Mouse (Mus musculus) right cerebral cortex, postnatal 14 days (tissue): ENCODE measurements at regions not wholly inside any gene's neighbourhood (a gene's known extent, or its start where the extent isn't known, plus 50 kb on each side); places are given as distances from the start of the nearest gene placed in this dataset.

ENCODE experiments used
- DNase-seq: peaks from one replicate; pipeline ENCODE4 v3.0.0; 2022

- DNase-seq = no peak
These were observed 57.4 kb downstream of the Gm21962 start for GRCm38 (mm10) chr3:137728689-137729088.

DNA sequence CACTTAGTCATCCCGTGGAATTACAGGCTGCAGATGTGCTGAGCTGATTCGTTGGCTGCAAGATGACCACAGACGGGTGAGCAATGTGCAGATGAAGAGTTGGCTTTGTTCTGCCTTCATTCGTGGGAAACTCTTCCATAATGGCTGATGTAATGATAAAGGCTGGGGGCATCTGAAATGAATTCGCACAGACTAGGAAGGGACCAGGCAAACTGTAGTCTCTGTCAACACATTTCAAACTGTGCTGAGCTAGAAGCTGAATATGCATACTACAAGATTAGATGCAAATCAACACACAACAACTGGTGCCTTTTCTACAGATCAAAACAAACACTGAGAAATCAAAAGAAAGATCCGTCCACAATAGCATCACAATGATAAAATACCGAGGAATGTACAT, 58.1 kb downstream of the Gm21962 start:
- DNase-seq = no peak

GRCm38 (mm10) chr3:137737222-137737800, 66.0 kb downstream of the Gm21962 start:
- no peak for DNase-seq

DNA sequence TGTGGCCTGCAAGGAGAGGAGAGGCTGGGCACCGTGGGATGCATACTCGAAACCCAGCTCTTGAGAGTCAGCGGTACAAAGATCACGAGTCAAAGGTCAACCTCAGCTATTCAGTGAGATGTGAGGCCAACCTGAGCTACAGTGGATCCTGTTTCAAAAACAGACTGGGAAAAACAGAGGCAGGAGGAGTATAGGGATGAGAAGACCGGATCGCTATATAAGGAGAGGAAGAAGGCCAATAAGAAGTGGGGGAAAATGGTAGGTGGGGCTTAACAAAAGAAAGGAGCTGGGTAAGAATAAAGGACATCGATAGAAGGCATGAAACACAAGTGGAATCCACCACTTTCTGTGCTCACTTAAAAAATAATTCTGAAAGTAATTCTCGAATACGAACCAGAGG, 70.2 kb downstream of the Gm21962 start:
- DNase-seq = no peak

- DNase-seq = no peak
These were observed 70.8 kb downstream of the Gm21962 start for GRCm38 (mm10) chr3:137742119-137742518.

DNA sequence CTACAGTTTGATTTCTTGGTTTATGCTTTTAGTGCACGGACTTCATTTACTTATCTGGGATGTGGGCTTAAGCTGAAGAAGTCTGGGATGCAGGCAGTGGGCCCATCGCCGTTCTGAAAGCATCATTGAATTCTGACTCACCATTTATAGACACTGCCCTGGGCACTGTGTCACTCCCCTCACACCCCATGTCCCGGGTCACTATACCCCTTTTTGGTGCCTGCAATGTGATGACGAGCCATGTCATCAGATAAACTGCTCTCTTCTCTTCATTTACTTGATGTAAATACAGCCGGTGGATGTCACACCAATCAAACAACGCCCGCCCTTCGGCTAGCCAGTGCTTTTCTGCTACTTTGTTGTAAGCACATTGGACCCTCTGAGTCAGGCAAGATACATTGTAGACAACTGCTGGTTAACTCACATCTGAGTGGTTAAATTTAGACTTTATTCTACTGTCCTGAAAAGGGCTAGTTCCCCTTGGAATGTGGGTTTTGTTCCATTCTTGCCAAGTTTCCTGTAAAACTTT, 80.5 kb downstream of the Gm21962 start:
- no peak for DNase-seq

- DNase-seq = peak; percentile 91
These were observed 81.3 kb downstream of the Gm21962 start for GRCm38 (mm10) chr3:137752447-137753256.

GRCm38 (mm10) chr3:137753257-137753654, 81.9 kb downstream of the Gm21962 start:
- no peak for DNase-seq

- DNase-seq = no peak
These were observed 84.1 kb downstream of the Gm21962 start for GRCm38 (mm10) chr3:137755391-137755790.

DNA sequence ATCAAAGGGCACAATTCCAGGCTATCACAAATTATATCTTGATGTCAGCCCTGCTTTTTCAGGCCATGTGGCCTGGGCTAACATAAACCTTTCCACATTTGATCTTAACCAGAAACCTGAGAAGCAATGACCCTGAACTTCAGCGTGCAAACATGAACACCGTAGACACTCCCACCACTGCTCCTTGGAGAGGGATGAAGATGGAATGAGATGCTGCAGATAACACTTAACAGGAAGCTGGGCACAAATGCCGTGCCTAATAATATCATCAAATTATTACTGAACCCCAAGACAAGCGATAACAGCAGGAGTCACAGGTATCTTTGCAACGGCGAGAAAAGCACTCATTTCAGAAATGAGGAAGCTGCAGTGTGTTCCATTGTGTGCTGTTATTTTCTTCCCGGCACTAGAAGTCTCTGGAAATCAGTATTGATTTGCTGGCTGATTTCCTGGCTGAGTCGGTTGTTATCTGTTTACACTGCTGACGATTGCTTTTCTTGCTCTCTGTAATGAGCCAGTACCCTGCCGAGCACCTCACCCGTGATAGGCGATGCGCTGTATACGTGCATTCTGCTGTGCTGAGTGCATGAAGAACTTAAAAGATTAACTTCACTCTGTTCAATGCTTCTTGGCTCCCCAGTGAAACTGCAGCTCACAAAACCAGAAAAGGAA, 91.0 kb downstream of the Gm21962 start:
- DNase-seq = no peak

DNA sequence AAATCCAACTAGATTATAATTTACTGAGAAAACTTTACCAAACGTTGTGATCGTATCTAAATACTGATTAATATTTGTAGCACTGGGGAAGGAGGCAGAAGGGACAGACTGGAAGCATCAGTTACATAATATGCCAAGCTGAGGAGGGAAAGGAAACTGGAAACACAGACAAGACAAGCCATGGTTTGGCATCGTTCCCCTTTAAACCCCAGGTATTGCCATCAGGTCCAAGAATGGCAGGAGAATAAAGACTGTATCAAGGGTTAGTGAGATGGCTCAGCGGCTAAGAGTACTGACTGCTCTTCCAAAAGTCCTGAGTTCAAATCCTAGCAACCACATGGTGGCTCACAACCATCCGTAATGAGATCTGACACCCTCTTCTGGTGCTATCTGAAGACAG, 92.1 kb downstream of the Gm21962 start:
- no peak for DNase-seq

- no peak for DNase-seq
These were observed 95.7 kb upstream of the H2afz start for GRCm38 (mm10) chr3:137768627-137769026.

- DNase-seq = no peak
These were observed 89.0 kb upstream of the H2afz start for GRCm38 (mm10) chr3:137775076-137775849.

GRCm38 (mm10) chr3:137778113-137778512, 86.2 kb upstream of the H2afz start:
- peak; percentile 14 for DNase-seq

DNA sequence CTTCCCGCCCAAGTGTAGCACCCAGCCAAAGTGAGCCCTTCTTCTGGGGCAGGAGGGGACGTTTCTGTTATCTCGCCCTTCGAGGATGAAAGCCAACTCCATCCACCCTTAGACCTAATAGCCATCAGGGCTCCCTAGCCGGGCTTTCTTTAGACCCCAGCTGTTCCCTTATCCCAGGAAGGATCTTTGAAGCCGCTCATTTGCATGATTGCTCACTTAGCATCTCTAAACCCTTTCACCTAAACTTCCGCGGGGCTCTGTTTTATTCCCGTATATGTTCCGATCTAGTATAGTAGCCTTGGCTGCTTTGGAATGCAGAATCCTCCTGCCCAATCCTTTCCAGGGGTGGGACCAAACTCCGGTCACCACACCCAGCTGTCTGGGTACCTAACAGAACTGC, 84.3 kb upstream of the H2afz start:
- DNase-seq = no peak

GRCm38 (mm10) chr3:137782836-137783235, 81.5 kb upstream of the H2afz start:
- DNase-seq = no peak

DNA sequence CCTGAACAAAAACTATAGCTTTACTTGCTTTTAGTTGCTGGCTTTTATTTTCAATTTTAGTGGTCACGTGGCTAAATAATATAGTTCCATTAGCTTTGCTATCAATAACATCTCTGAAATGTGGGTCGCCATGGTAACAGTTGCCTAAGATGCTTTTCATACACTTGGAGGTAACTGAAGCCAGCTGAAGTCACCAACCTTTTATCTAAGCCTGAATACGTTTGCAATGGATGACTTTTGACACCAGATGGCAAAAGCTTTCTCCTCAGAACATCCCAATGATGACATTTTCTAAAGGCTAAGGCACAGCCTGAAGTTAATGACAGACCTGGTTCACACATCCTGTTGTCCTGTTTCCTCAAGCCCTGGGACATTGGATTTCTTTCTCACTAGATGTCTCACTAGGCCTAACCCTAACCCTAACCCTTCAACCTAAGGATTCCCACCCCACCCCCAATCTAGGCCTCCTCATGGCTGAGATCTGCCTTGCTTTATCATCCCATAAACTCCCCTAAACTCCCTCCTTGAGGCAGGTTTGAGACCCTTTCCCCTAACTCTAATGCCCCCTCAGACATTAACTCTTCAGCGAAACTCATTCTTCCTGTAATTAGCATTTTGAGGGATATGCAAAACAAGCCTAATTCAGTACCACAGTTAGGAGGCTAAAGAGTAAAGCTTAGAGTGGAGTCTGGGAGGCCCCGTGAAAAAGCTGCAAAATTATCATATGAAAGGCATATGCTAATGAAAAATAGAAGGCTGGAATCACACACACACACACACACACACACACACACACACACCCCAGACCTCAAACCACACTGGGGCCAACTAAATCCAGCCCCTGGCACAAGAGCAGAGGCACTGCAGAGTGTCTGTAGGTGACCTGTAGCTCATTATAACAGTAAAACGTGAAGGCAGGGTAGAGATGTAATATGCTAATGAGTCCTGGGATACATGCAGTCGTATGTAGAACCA, 80.1 kb upstream of the H2afz start:
- no peak for DNase-seq

- no peak for DNase-seq
These were observed 79.1 kb upstream of the H2afz start for GRCm38 (mm10) chr3:137785224-137785623.

DNA sequence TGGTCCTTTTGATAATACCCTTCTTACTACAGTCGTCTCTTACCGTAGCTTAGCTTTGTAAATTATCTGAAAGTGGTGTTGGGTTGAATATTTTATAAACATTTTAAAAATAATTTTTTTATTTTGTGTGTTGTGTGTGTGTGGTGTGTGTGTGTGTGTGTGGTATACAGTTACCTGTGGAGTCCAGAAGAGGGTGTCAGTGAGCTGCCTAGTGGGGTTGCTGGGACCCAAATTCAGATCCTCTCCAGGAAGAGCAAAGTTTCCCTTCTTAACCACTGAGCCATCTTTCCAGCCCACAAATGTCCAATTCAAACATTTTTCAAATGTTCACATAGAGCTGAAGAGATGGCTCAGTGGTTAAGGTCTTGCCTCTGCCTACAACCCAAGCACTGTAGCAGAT, 78.4 kb upstream of the H2afz start:
- DNase-seq = no peak

DNA sequence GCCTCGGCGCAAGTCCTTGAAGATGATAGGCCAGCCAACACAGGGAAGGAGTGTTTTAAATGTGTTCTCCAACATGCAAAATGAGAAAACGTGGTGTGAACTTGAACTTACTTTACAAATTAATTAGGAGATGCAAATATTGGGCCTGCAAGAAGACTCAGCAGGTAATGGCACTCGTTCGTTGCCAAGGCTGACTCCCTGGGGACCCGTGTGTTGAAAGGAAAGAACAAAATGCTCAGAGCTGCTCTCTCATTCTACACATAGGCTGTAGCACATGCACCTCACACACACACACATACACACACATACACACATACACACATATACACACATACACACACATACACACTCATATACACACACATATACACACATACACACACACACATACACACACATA, 74.6 kb upstream of the H2afz start:
- no peak for DNase-seq

GRCm38 (mm10) chr3:137790340-137790739, 73.9 kb upstream of the H2afz start:
- no peak for DNase-seq
